Mouse (Mus musculus) brain, embryonic 14.5 days (tissue): ENCODE measurements around the gene Dedd.

Experiments
- CTCF ChIP-seq: fragments of 200-500 bp; IDR thresholded peaks from 2 replicates; pipeline ENCODE4 v1.5.1; 2012; ENCODE audit warnings: inconsistent platforms, mild to moderate bottlenecking, moderate library complexity, borderline replicate concordance; ENCODE audit not compliant: insufficient read depth, insufficient read length; ENCODE audit errors: extremely low read depth
- POLR2A ChIP-seq: fragments of 200-500 bp; IDR thresholded peaks from 2 replicates; pipeline ENCODE4 v1.6.1; 2012; ENCODE audit warnings: mild to moderate bottlenecking, inconsistent platforms, borderline replicate concordance; ENCODE audit not compliant: poor library complexity, insufficient read depth, insufficient read length, severe bottlenecking; ENCODE audit errors: extremely low read depth

DNA sequence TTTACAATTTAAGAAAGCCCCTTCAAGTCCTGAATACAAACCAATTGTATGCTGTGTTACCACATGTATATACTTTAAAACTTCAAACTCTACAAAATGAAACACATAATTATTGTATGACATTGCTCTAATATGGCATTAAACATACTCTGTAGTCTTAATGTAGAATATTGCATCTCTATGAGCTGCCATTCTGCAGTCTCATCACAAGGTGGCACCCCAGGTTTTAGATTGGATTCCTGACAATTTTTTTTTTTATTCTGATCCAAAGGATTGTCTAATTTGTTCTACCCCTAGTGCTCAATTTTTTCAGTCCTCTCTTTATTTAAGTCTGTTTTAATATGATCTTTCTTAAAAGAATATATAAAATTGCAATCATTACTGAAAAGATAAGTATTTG is 7.5 kb upstream of the Dedd start:
- TF ChIP-seq CTCF (0 out of 2 replicates have a peak, but pooled peaks have one; percentile 1), POLR2A (no peak)
